Mouse (Mus musculus) adrenal gland, adult 8-10 months (tissue): ENCODE results near the gene Cd6. TPM values are rescaled to one million over a fixed set of nuclear protein-coding genes. Genes with fewer than 3 reads are reported as not detected.

Source experiments
- total RNA-seq, 4 experiments: library from RNA; stranded (reverse); gene quantifications; 2 replicates each; pipeline ENCODE4 v1.2.4; 2022

The Cd6 gene
- total RNA-seq, 4 experiments from 2014 or later, result 0.18 to 0.30 TPM; not detected in 2

Other genes with a start within 250 kb of the Cd6 start
- 100 to 1,000 TPM; 281 to 297 (median 289) TPM for gene Ddb1, start 224.7 kb downstream of the Cd6 start, total RNA-seq
- gene Tkfc, start 224.4 kb downstream of the Cd6 start, total RNA-seq, result 10 to 100 TPM; 20.6 to 22.2 (median 21.3) TPM
- 1 to 10 TPM in 1 of 4 experiments, under 1 TPM in 2, not detected in 1; 0.06 to 1.7 (median 0.59) TPM for gene Vwce, start 195.8 kb downstream of the Cd6 start, total RNA-seq
- not detected for gene Pga5, start 152.0 kb downstream of the Cd6 start, total RNA-seq
- 10 to 100 TPM; 24.3 to 40.8 (median 25.3) TPM for gene Vps37c, start 141.3 kb downstream of the Cd6 start, total RNA-seq
- under 1 TPM in 2 of 4 experiments, not detected in 2; 0.12 to 0.27 TPM for gene Cd5, start 91.1 kb downstream of the Cd6 start, total RNA-seq
- gene Slc15a3, start 9.7 kb upstream of the Cd6 start, total RNA-seq, result 1 to 10 TPM; 3.7 to 8.4 (median 5.1) TPM
- 10 to 100 TPM; 39.0 to 47.6 (median 39.9) TPM for gene Tmem132a, start 39.9 kb upstream of the Cd6 start, total RNA-seq
- gene Tmem109, start 51.9 kb upstream of the Cd6 start, total RNA-seq, result 100 to 1,000 TPM; 132 to 209 (median 153) TPM
- gene Prpf19, start 65.2 kb upstream of the Cd6 start, total RNA-seq, result 100 to 1,000 TPM; 202 to 232 (median 221) TPM
- not detected for gene Zp1, start 90.6 kb upstream of the Cd6 start, total RNA-seq
- under 1 TPM in 3 of 4 experiments, not detected in 1; 0.09 to 0.27 (median 0.24) TPM for gene Ptgdr2, start 107.1 kb upstream of the Cd6 start, total RNA-seq
- gene Ccdc86, start 119.2 kb upstream of the Cd6 start, total RNA-seq, result 10 to 100 TPM; 13.6 to 20.2 (median 17.0) TPM
- 10 to 100 TPM in 2 of 4 experiments, 1 to 10 TPM in 1, not detected in 1; 1.1 to 60.0 (median 24.4) TPM for gene Ms4a10, start 144.6 kb upstream of the Cd6 start, total RNA-seq
- not detected for gene Ms4a15, start 163.2 kb upstream of the Cd6 start, total RNA-seq
- gene Ms4a18, start 188.0 kb upstream of the Cd6 start, total RNA-seq, result not detected